Mouse (Mus musculus) common myeloid progenitor, adult 5-6 weeks (primary cell): Measurements from ENCODE around the gene Zfp119b. TPM values are rescaled to one million over a fixed set of nuclear protein-coding genes. Genes with fewer than 3 reads are reported as not detected.
"Not testable (repeated sequence)": the region's sequence is repeated elsewhere in the genome, so short reads cannot be mapped to it uniquely, and the experiment has no call there.

Experiments used
- ATAC-seq: replicated peaks from 2 replicates; pipeline ENCODE4 v1.8.0; 2016; ENCODE audit warnings: low read depth, mild to moderate bottlenecking, moderate TSS enrichment, inconsistent platforms; ENCODE audit not compliant: poor library complexity, severe bottlenecking
- total RNA-seq: library from RNA; stranded (forward); fragments of 200-1000, 187-1606 nt; gene quantifications from 2 replicates; pipeline ENCODE4 v1.2.3, GENCODE M21; 2017

Zfp119b gene
- total RNA-seq, 1 experiment from 2014 or later = 3.2 TPM

GRCm38 (mm10) chr17:55903087-55903486, 46.2 kb downstream of the Zfp119b start:
- ATAC-seq = no peak

- not testable (repeated sequence) for ATAC-seq
Measured at GRCm38 (mm10) chr17:55892406-55892955, 56.8 kb downstream of the Zfp119b start.

Other genes starting within 250 kb of the Zfp119b start
- 35.5 and 41.4 TPM in 2 replicates for gene Pot1b, start 236.9 kb downstream of the Zfp119b start, total RNA-seq
- gene Adgre4, start 199.5 kb downstream of the Zfp119b start, total RNA-seq = 0.49 TPM in 1 of 2 replicates, not detected in the other
- gene Zfp119a, start 70.6 kb downstream of the Zfp119b start, total RNA-seq = 7.2 and 10.3 TPM in 2 replicates
- gene Zfp959, start 57.4 kb downstream of the Zfp119b start, total RNA-seq = 13.5 and 22.5 TPM in 2 replicates
- gene Ebi3, start 3.1 kb upstream of the Zfp119b start, total RNA-seq = 7.8 and 9.0 TPM in 2 replicates
- 23.9 and 28.4 TPM in 2 replicates for gene Yju2, start 9.6 kb upstream of the Zfp119b start, total RNA-seq
- not detected in 2 replicates for gene Shd, start 21.0 kb upstream of the Zfp119b start, total RNA-seq
- not detected in 2 replicates for gene Fsd1, start 37.0 kb upstream of the Zfp119b start, total RNA-seq
- 0.53 TPM in 1 of 2 replicates, not detected in the other for gene Stap2, start 56.1 kb upstream of the Zfp119b start, total RNA-seq
- 33.4 and 70.7 TPM in 2 replicates for gene Mpnd, start 56.2 kb upstream of the Zfp119b start, total RNA-seq
- gene Sh3gl1, start 87.1 kb upstream of the Zfp119b start, total RNA-seq = 27.9 and 30.1 TPM in 2 replicates
- 33.6 and 35.6 TPM in 2 replicates for gene Chaf1a, start 90.9 kb upstream of the Zfp119b start, total RNA-seq
- gene Ubxn6, start 125.5 kb upstream of the Zfp119b start, total RNA-seq = 20.0 and 28.2 TPM in 2 replicates
- gene Hdgfl2, start 130.1 kb upstream of the Zfp119b start, total RNA-seq = 70.4 and 79.9 TPM in 2 replicates
- gene Plin4, start 160.3 kb upstream of the Zfp119b start, total RNA-seq = not detected in 2 replicates
- gene Plin5, start 168.1 kb upstream of the Zfp119b start, total RNA-seq = not detected in 2 replicates
- 0.14 TPM in 1 of 2 replicates, not detected in the other for gene Lrg1, start 172.5 kb upstream of the Zfp119b start, total RNA-seq
- 2.8 TPM in 2 replicates for gene Sema6b, start 190.8 kb upstream of the Zfp119b start, total RNA-seq
- gene Tnfaip8l1, start 213.0 kb upstream of the Zfp119b start, total RNA-seq = 3.2 and 3.7 TPM in 2 replicates
- gene Mydgf, start 234.4 kb upstream of the Zfp119b start, total RNA-seq = 28.4 and 33.3 TPM in 2 replicates